Mouse (Mus musculus): ENCODE measurements around the gene Htr2a.
A peak's percentile ranks its signal among the peaks of the same experiment; 100 is the strongest.

Htr2a gene

GRCm38 (mm10) chr14:74697432-74697831 lies 56.8 kb downstream of the Htr2a start:
- DNase-seq: no peak

GRCm38 (mm10) chr14:74699241-74699640 lies 58.6 kb downstream of the Htr2a start:
- DNase-seq: no peak

GRCm38 (mm10) chr14:74703930-74704329 lies 63.3 kb downstream of the Htr2a start:
- DNase-seq: no peak

GRCm38 (mm10) chr14:74709054-74709453 lies 68.4 kb downstream of the Htr2a start:
- peak in 1 of 2 experiments; percentile 24 for DNase-seq

GRCm38 (mm10) chr14:74723541-74723940 lies 82.9 kb downstream of the Htr2a start:
- no peak for DNase-seq

- DNase-seq: no peak
Measured at GRCm38 (mm10) chr14:74731221-74732078, 90.8 kb downstream of the Htr2a start.

GRCm38 (mm10) chr14:74732079-74732783 lies 91.6 kb downstream of the Htr2a start, which contains the start of gene Esd:
Gene Esd (plus strand): TSS chr14:74732297.
- DNase-seq: peak; percentile 96

- no peak for DNase-seq
Measured at GRCm38 (mm10) chr14:74733397-74733796, 92.8 kb downstream of the Htr2a start.

- no peak for DNase-seq
Measured at GRCm38 (mm10) chr14:74735471-74735870, 94.8 kb downstream of the Htr2a start.

GRCm38 (mm10) chr14:74736850-74737249 lies 96.2 kb downstream of the Htr2a start:
- DNase-seq: no peak

Measured in lung, postnatal 4 days (tissue).